Mouse (Mus musculus) retina, adult 2 months (tissue): ENCODE measurements at regions not wholly inside any gene's neighbourhood (a gene's known extent, or its start where the extent isn't known, plus 50 kb on each side); places are given as distances from the start of the nearest gene placed in this dataset.

Experiments
- DNase-seq: peaks from one replicate; pipeline ENCODE4 v3.0.0-alpha.2; 2012; ENCODE audit warnings: low read depth, low spot score

DNA sequence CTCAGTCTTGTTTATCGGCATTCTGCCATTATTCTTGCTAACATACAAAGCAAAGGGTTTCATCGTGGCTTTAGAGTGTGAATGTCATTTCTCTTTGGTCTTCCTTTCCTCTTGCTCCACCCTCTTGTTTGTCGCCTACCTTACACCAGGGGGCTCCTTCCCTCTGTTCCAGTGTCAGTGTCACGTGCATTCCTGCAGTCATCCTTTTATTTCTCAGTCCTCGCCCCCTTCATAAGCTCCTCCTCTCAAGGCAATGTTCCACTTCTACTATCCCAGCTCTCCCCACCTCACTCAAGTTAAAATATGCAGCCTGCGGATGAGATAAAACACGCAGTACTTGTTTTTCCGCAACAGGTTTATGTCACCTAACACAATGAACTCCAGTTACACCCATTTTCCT is 489.8 kb upstream of the Arpp21 start:
- DNase-seq: no peak

GRCm38 (mm10) chr9:112725103-112725502 is 489.4 kb upstream of the Arpp21 start:
- DNase-seq: no peak

DNA sequence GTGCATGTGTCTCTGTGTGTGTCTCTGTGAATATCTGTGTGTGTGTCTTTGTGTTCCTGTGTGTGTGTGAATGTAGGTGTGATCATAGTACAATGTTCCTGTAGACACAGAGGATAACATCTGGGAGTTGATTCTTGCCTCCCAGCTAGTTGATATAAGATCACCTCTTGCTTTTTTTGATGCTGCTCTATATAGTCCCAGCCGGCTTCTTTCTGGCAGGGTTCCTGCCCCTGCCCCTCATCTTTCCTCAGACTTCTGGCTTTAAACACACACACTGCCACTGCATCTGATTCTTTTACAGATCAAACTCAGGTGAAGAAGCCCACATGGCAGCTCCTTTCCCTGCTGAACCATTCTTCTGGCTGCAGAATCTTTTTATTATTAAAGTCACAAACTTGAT is 487.6 kb upstream of the Arpp21 start:
- DNase-seq: no peak

DNA sequence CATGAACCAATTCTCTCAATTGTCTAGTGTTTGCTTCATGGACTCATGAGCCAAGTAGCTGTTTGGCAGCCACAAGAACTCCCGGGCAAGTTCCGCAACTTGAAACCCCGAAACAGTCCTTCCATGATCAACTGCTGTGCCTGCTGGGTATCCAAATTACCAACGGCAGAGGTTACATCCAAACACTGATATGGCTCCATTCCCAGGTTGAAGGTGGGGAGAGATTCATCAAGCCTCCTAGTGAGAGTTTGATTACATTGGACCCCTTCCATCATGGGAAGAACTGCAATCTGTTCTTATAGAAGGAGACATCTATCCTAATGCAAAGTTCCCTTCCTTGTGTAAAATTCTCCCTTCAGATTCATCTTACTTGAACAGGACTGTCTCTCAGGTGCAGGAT is 486.8 kb upstream of the Arpp21 start:
- no peak for DNase-seq

DNA sequence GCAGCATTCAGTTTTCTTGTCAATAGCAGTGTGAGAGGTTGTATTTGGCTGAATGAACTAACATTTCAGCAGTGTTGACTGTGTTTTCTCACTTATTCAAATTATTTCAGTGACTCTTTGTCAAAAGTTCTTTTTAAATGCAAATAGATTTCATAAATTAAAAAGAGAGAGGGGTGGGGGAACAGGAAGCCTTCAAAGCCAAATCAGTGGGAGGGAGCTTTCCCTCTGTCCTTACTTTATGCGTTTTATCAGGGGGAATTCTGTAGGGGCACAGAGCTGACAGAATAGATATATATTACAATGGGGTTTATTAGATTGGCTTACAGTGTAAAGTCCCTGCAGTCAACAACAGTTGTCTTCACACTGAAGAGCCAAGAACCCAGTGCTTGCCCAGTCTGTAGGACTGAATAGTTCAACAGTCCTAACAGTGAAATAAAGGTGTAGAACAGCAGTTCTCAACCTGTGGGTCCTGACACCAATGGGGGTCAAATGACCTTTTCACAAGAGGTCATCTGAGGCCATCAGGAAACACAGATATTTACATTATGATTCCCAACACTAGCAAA is 479.5 kb upstream of the Arpp21 start:
- no peak for DNase-seq

DNA sequence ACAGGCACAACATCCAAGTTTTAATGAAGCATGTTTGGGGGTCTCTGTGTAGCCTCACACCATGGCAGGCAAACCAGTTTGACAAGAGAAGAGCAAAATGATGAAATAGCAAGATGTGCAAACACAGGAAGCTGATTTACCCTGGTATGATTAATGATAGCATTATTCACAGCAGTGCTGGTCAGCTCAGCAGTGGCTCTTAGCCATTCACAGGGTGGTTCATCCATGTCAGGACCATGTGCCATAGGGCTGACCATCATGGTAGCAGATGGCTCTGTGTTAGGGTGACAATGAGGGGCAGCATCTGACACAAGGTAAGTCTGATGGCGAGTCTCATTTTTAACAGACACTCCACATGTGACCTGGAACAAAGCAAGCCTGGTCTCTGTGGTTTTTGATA is 443.1 kb upstream of the Arpp21 start:
- DNase-seq: no peak

DNA sequence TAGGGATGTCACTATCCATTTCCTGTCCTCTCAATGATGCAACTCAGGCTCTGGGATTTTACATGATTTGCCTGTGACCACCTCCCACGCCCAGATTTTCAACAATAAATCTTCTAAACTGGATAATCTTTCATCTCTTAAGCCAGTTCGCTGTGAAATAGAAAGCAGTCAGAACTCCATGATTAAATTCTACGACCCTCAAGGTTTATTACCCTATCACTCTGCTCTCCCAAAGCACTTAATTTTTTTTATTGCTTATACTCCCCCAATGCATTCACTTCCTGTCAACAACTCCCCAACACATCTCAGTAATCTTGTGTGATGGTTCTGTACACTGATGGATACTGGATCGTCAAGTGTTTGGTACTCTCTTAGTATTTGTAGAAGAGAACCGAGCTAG is 439.5 kb upstream of the Arpp21 start:
- no peak for DNase-seq
